In genomic region chr14:77928021-77928420, GRCm38 (mm10) we compare ENCODE assay signal across 8 mouse cellular contexts. TPM values are rescaled to one million over a fixed set of nuclear protein-coding genes. Genes with fewer than 3 reads are reported as not detected.
DNase-seq lines count a peak whose midpoint lies in the region; ATAC-seq and TF ChIP-seq lines count a peak whose summit lies in the region.

No protein-coding gene starts in this region.

- no peak for TF ChIP-seq POLR2A in limb, embryonic 14.5 days (IDR thresholded peaks at IDR 0.05; ENCODE audit: borderline replicate concordance, extremely low read depth, insufficient read depth, insufficient read length)

- TF ChIP-seq CTCF in kidney, postnatal 0 days (IDR thresholded peaks at IDR 0.05; ENCODE audit: low read depth) = peak; percentile 67

- H3K27me3 ChIP-seq in midbrain, embryonic 10.5 days (ENCODE audit: low read depth, poor library complexity, severe bottlenecking) = no peaks in the 10 kb centered on the region
- no peaks in the 10 kb centered on the region for H3K27me3 ChIP-seq in midbrain, embryonic 16.5 days (ENCODE audit: control insufficient read depth, insufficient read depth, low read depth, low read length)
- H3K27me3 ChIP-seq in kidney, postnatal 0 days (ENCODE audit: insufficient read depth, low read length) = no peaks in the 10 kb centered on the region
- no peaks in the 10 kb centered on the region; the same call in 1 of the 2 replicates for H3K27me3 ChIP-seq in limb, embryonic 14.5 days (ENCODE audit: control insufficient read depth, insufficient read depth, low read length)

- no peak for ATAC-seq in midbrain, embryonic 16.5 days
- no peak for ATAC-seq in kidney, postnatal 0 days (replicated peaks; ENCODE audit: low FRiP score, low read depth)
- ATAC-seq in limb, embryonic 14.5 days (ENCODE audit: low FRiP score, low read depth) = no peak

- H3K4me3 ChIP-seq in midbrain, embryonic 10.5 days = no peak overlapping the region
- no peak overlapping the region for H3K4me3 ChIP-seq in midbrain, embryonic 16.5 days (ENCODE audit: low read depth, low read length)
- no peak overlapping the region for H3K4me3 ChIP-seq in kidney, postnatal 0 days (replicated peaks; ENCODE audit: low read depth, low read length)
- H3K4me3 ChIP-seq in limb, embryonic 14.5 days (replicated peaks; ENCODE audit: low read length) = no peak overlapping the region

- H3K9me3 ChIP-seq in midbrain, embryonic 10.5 days (replicated peaks) = no peaks in the 10 kb centered on the region
- H3K9me3 ChIP-seq in midbrain, embryonic 16.5 days (replicated peaks; ENCODE audit: control insufficient read depth, low read length, poor library complexity, severe bottlenecking) = no peaks in the 10 kb centered on the region
- no peaks in the 10 kb centered on the region for H3K9me3 ChIP-seq in kidney, postnatal 0 days (replicated peaks; ENCODE audit: low read length)
- no peaks in the 10 kb centered on the region for H3K9me3 ChIP-seq in limb, embryonic 14.5 days (ENCODE audit: control insufficient read depth, low read length)

- no peaks in the 10 kb centered on the region for H3K36me3 ChIP-seq in midbrain, embryonic 10.5 days
- H3K36me3 ChIP-seq in midbrain, embryonic 16.5 days (ENCODE audit: control insufficient read depth, insufficient read depth, low read length) = no peaks in the 10 kb centered on the region
- no peaks in the 10 kb centered on the region for H3K36me3 ChIP-seq in kidney, postnatal 0 days (ENCODE audit: insufficient read depth, low read length)
- H3K36me3 ChIP-seq in limb, embryonic 14.5 days (ENCODE audit: control insufficient read depth, insufficient read depth, low read length) = no peaks in the 10 kb centered on the region

- peak; percentile 39 for DNase-seq in midbrain, embryonic 10.5 days (ENCODE audit: low spot score)
- DNase-seq in adrenal gland, postnatal 10 days = peak; percentile 87
- DNase-seq in embryo, embryonic 9.5 days (ENCODE audit: extremely low spot score) = peak; percentile 60
- DNase-seq in kidney, postnatal 0 days (ENCODE audit: low spot score) = peak; percentile 74
- DNase-seq in limb, embryonic 14.5 days (ENCODE audit: low spot score) = peak; percentile 81
- peak; percentile 72 for DNase-seq in retina, postnatal 1 day
- peak; percentile 85 for DNase-seq in thymus, postnatal 4 days

- H3K4me2 ChIP-seq in midbrain, embryonic 16.5 days (ENCODE audit: low read length) = no peak overlapping the region
- no peak overlapping the region for H3K4me2 ChIP-seq in kidney, postnatal 0 days (ENCODE audit: low read length)
- no peak overlapping the region for H3K4me2 ChIP-seq in limb, embryonic 14.5 days (replicated peaks; ENCODE audit: low read depth, low read length, severe bottlenecking)

- WGBS in midbrain, embryonic 10.5 days = 58% methylated on average over 6 of the region's 6 CpGs
- WGBS in midbrain, embryonic 16.5 days = 45% methylated on average over 6 of the region's 6 CpGs
- WGBS in kidney, postnatal 0 days = 44% methylated on average over 6 of the region's 6 CpGs
- 39% methylated on average over 6 of the region's 6 CpGs for WGBS in limb, embryonic 14.5 days

- H3K27ac ChIP-seq in midbrain, embryonic 10.5 days (replicated peaks) = no peak overlapping the region
- no peak overlapping the region for H3K27ac ChIP-seq in midbrain, embryonic 16.5 days (ENCODE audit: low read length)
- no peak overlapping the region for H3K27ac ChIP-seq in kidney, postnatal 0 days
- H3K27ac ChIP-seq in limb, embryonic 14.5 days (replicated peaks; ENCODE audit: low read depth, low read length) = no peak overlapping the region

- peaks cover 7% of the 10 kb centered on the region for H3K4me1 ChIP-seq in midbrain, embryonic 10.5 days
- no peaks in the 10 kb centered on the region for H3K4me1 ChIP-seq in midbrain, embryonic 16.5 days (ENCODE audit: control insufficient read depth, insufficient read depth, low read length)
- peaks cover 5% of the 10 kb centered on the region; the same call in 1 of the 2 replicates for H3K4me1 ChIP-seq in kidney, postnatal 0 days (replicated peaks; ENCODE audit: insufficient read depth, low read length)
- peaks cover 5% of the 10 kb centered on the region for H3K4me1 ChIP-seq in limb, embryonic 14.5 days (ENCODE audit: control insufficient read depth, insufficient read depth, low read length)

- H3K9ac ChIP-seq in midbrain, embryonic 16.5 days (ENCODE audit: low read depth, low read length) = no peak overlapping the region
- H3K9ac ChIP-seq in kidney, postnatal 0 days (ENCODE audit: low read depth, low read length) = no peak overlapping the region
- H3K9ac ChIP-seq in limb, embryonic 14.5 days (ENCODE audit: low read depth, low read length, severe bottlenecking) = no peak overlapping the region

RNA-seq across cellular contexts. Expression of gene Epsti1, which starts 24.0 kb away (rescaled TPM):
- 0.16 TPM in 1 of 2 replicates, not detected in the other for polyA plus RNA-seq in midbrain, embryonic 10.5 days (2016; fragmentation: Nextera tagmentation; extraction: Ambion mirVana)
- polyA plus RNA-seq in midbrain, embryonic 16.5 days (2015; fragmentation: Nextera tagmentation; extraction: Ambion mirVana) = 0.32 TPM in 1 of 2 replicates, not detected in the other
- 1 to 10 TPM; 2.2 to 3.9 TPM for total RNA-seq in adrenal gland, postnatal 10 days (2021)
- polyA plus RNA-seq in kidney, postnatal 0 days (2015; fragmentation: Nextera tagmentation; extraction: Ambion mirVana) = 3.4 and 3.8 TPM in 2 replicates
- polyA plus RNA-seq in limb, embryonic 14.5 days (2012; rRNA removed) = 0.49 and 0.67 TPM in 2 replicates
- polyA plus RNA-seq in limb, embryonic 14.5 days (2014; fragmentation: Nextera tagmentation; extraction: Ambion mirVana) = 0.88 and 1.6 TPM in 2 replicates

RNA-seq across cellular contexts. Expression of gene Dnajc15, which starts 53.1 kb away (rescaled TPM):
- polyA plus RNA-seq in midbrain, embryonic 10.5 days (2016; fragmentation: Nextera tagmentation; extraction: Ambion mirVana) = 102 and 114 TPM in 2 replicates
- 79.3 and 90.1 TPM in 2 replicates for polyA plus RNA-seq in midbrain, embryonic 16.5 days (2015; fragmentation: Nextera tagmentation; extraction: Ambion mirVana)
- 100 to 1,000 TPM; 493 to 514 TPM for total RNA-seq in adrenal gland, postnatal 10 days (2021)
- polyA plus RNA-seq in kidney, postnatal 0 days (2015; fragmentation: Nextera tagmentation; extraction: Ambion mirVana) = 169 and 177 TPM in 2 replicates
- 11.7 and 22.8 TPM in 2 replicates for polyA plus RNA-seq in limb, embryonic 14.5 days (2012; rRNA removed)
- 113 and 117 TPM in 2 replicates for polyA plus RNA-seq in limb, embryonic 14.5 days (2014; fragmentation: Nextera tagmentation; extraction: Ambion mirVana)
